In the genomic region with DNA sequence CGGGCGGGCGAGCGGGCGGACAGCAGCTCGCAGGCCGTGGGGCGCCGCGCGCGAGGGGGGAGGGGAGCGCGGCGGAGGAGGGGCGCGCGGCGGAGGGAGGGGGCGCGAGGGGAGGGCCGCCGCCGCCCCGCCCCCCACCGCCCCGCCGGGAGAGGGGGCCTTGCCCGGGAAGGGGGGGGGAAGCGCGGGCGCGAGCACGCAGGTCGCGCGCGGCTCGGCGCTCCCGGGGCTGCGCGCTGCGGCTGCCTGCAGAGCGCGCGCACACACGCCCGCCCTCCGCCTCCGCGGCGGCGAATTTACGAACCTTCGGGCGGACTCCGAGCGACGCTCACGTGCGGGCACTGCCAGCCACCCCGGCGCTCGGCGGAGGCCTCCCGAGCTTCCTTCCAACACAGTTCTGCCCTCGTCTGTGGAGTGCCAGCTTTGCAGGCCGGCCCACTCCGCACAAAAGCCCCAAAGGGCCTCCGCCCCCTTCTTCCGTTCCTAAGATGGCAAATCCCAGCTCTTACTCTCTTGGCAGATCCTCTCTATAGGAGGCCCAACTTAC, we compare ENCODE assay signal across 7 mouse cellular contexts. TPM values are rescaled to one million over a fixed set of nuclear protein-coding genes. Genes with fewer than 3 reads are reported as not detected.
DNase-seq lines count a peak whose midpoint lies in the region; ATAC-seq and TF ChIP-seq lines count a peak whose summit lies in the region.

No protein-coding gene starts in this region.

- peaks cover 58% of the 10 kb centered on the region for H3K36me3 ChIP-seq in embryonic facial prominence, embryonic 10.5 days (replicated peaks)
- H3K36me3 ChIP-seq in intestine, postnatal 0 days (ENCODE audit: control insufficient read depth, insufficient read depth) = peaks cover 29% of the 10 kb centered on the region
- H3K36me3 ChIP-seq in midbrain, embryonic 11.5 days (ENCODE audit: control insufficient read depth, insufficient read depth, low read length) = peaks cover 18% of the 10 kb centered on the region

- peak overlapping the region; percentile 99 for H3K27ac ChIP-seq in embryonic facial prominence, embryonic 10.5 days (replicated peaks)
- peak overlapping the region; percentile 100 for H3K27ac ChIP-seq in intestine, postnatal 0 days (ENCODE audit: low read depth, low read length)
- peak overlapping the region; percentile 97 for H3K27ac ChIP-seq in midbrain, embryonic 11.5 days (ENCODE audit: low read depth, low read length)

- peak; percentile 84 for DNase-seq in adrenal gland, postnatal 10 days
- DNase-seq in embryonic facial prominence, embryonic 10.5 days (ENCODE audit: low spot score) = peak; percentile 85
- peak; percentile 51 to 74 for DNase-seq in gastrocnemius, postnatal 4 days (ENCODE audit: low spot score in 2 of 2)
- DNase-seq in left cerebral cortex, postnatal 4 days = peak; percentile 75
- DNase-seq in midbrain, embryonic 11.5 days (ENCODE audit: low spot score, missing footprints) = peak; percentile 97
- peak; percentile 44 for DNase-seq in skeletal muscle tissue, adult 2 months (ENCODE audit: low read depth, low spot score)

- no peaks in the 10 kb centered on the region for H3K9me3 ChIP-seq in embryonic facial prominence, embryonic 10.5 days
- no peaks in the 10 kb centered on the region for H3K9me3 ChIP-seq in intestine, postnatal 0 days (ENCODE audit: control insufficient read depth)
- no peaks in the 10 kb centered on the region for H3K9me3 ChIP-seq in midbrain, embryonic 11.5 days (ENCODE audit: control insufficient read depth, low read length)

- no peaks in the 10 kb centered on the region for H3K27me3 ChIP-seq in embryonic facial prominence, embryonic 10.5 days (replicated peaks; ENCODE audit: low read depth, poor library complexity, severe bottlenecking)
- H3K27me3 ChIP-seq in intestine, postnatal 0 days (replicated peaks; ENCODE audit: control insufficient read depth, insufficient read depth, low read length) = no peaks in the 10 kb centered on the region
- H3K27me3 ChIP-seq in midbrain, embryonic 11.5 days (ENCODE audit: control insufficient read depth, insufficient read depth, low read length) = no peaks in the 10 kb centered on the region

- peak overlapping the region; percentile 88 for H3K4me3 ChIP-seq in embryonic facial prominence, embryonic 10.5 days
- H3K4me3 ChIP-seq in intestine, postnatal 0 days (ENCODE audit: low read depth, low read length) = peak overlapping the region; percentile 86
- peak overlapping the region; percentile 92 for H3K4me3 ChIP-seq in midbrain, embryonic 11.5 days (ENCODE audit: low read depth, low read length)

- peak; percentile 25; the same call in 1 of the 2 replicates for TF ChIP-seq CTCF in intestine, postnatal 0 days (IDR thresholded peaks at IDR 0.05; ENCODE audit: low read depth)

- peak overlapping the region; percentile 99 for H3K9ac ChIP-seq in intestine, postnatal 0 days (ENCODE audit: low read depth, low read length)
- peak overlapping the region; percentile 94 for H3K9ac ChIP-seq in midbrain, embryonic 11.5 days (ENCODE audit: low read length)

- H3K4me1 ChIP-seq in embryonic facial prominence, embryonic 10.5 days = peaks cover 35% of the 10 kb centered on the region
- H3K4me1 ChIP-seq in intestine, postnatal 0 days (replicated peaks; ENCODE audit: control insufficient read depth, insufficient read depth, low read length) = peaks cover 10% of the 10 kb centered on the region
- peaks cover 13% of the 10 kb centered on the region for H3K4me1 ChIP-seq in midbrain, embryonic 11.5 days (ENCODE audit: control insufficient read depth, insufficient read depth, low read length)

- intact Hi-C loops in left cerebral cortex, postnatal 4 days (cut with DNase I) = no loop called here

- 1% methylated on average over 67 of the region's 72 CpGs for WGBS in embryonic facial prominence, embryonic 10.5 days
- WGBS in intestine, postnatal 0 days = under 1% methylated on average over 20 of the region's 72 CpGs
- 0% methylated on average over 28 of the region's 72 CpGs for WGBS in midbrain, embryonic 11.5 days

- peak overlapping the region; percentile 81 for H3K4me2 ChIP-seq in intestine, postnatal 0 days (replicated peaks; ENCODE audit: low read depth)
- H3K4me2 ChIP-seq in midbrain, embryonic 11.5 days = peak overlapping the region; percentile 73

- ATAC-seq in intestine, postnatal 0 days = peak; percentile 64
- peak; percentile 50 for ATAC-seq in midbrain, embryonic 11.5 days (ENCODE audit: low FRiP score)

RNA-seq across cellular contexts. Expression of a gene that starts 0.6 kb away (rescaled TPM):
- total RNA-seq in adrenal gland, postnatal 10 days (2021) = 100 to 1,000 TPM; 155 to 156 TPM
- polyA plus RNA-seq in embryonic facial prominence, embryonic 10.5 days (2016; fragmentation: Nextera tagmentation; extraction: Ambion mirVana) = 48.6 and 48.7 TPM in 2 replicates
- 10 to 100 TPM; 41.0 to 43.5 TPM for total RNA-seq in gastrocnemius, postnatal 4 days (2021)
- 22.8 and 26.8 TPM in 2 replicates for polyA plus RNA-seq in intestine, postnatal 0 days (2015; fragmentation: Nextera tagmentation; extraction: Ambion mirVana)
- 10 to 100 TPM; 27.8 TPM for total RNA-seq in left cerebral cortex, postnatal 4 days (2021)
- 21.9 and 25.9 TPM in 2 replicates for polyA plus RNA-seq in midbrain, embryonic 11.5 days (2014; fragmentation: Nextera tagmentation; extraction: Ambion mirVana)

RNA-seq across cellular contexts. Expression of a gene that starts 0.9 kb away (rescaled TPM):
- 10 to 100 TPM; 66.7 to 84.9 TPM for total RNA-seq in adrenal gland, postnatal 10 days (2021)
- polyA plus RNA-seq in embryonic facial prominence, embryonic 10.5 days (2016; fragmentation: Nextera tagmentation; extraction: Ambion mirVana) = 77.6 and 79.3 TPM in 2 replicates
- total RNA-seq in gastrocnemius, postnatal 4 days (2021) = 10 to 100 TPM; 56.8 to 66.8 TPM
- 14.1 and 16.0 TPM in 2 replicates for polyA plus RNA-seq in intestine, postnatal 0 days (2015; fragmentation: Nextera tagmentation; extraction: Ambion mirVana)
- 10 to 100 TPM; 70.3 to 70.6 TPM for total RNA-seq in left cerebral cortex, postnatal 4 days (2021)
- 58.9 and 61.1 TPM in 2 replicates for polyA plus RNA-seq in midbrain, embryonic 11.5 days (2014; fragmentation: Nextera tagmentation; extraction: Ambion mirVana)

RNA-seq across cellular contexts. Expression of a gene that starts 27.8 kb away (rescaled TPM):
- 1 to 10 TPM; 6.4 to 7.1 TPM for total RNA-seq in adrenal gland, postnatal 10 days (2021)
- polyA plus RNA-seq in embryonic facial prominence, embryonic 10.5 days (2016; fragmentation: Nextera tagmentation; extraction: Ambion mirVana) = 1.1 and 1.6 TPM in 2 replicates
- 1 to 10 TPM; 1.3 to 2.1 TPM for total RNA-seq in gastrocnemius, postnatal 4 days (2021)
- 2.6 and 2.9 TPM in 2 replicates for polyA plus RNA-seq in intestine, postnatal 0 days (2015; fragmentation: Nextera tagmentation; extraction: Ambion mirVana)
- 1 to 10 TPM in 1 of 2 experiments, under 1 TPM in 1; 0.74 to 1.1 TPM for total RNA-seq in left cerebral cortex, postnatal 4 days (2021)
- polyA plus RNA-seq in midbrain, embryonic 11.5 days (2014; fragmentation: Nextera tagmentation; extraction: Ambion mirVana) = 0.15 and 0.55 TPM in 2 replicates

RNA-seq across cellular contexts. Expression of a gene that starts 53.4 kb away (rescaled TPM):
- 10 to 100 TPM; 22.7 to 30.3 TPM for total RNA-seq in adrenal gland, postnatal 10 days (2021)
- 77.8 and 90.2 TPM in 2 replicates for polyA plus RNA-seq in embryonic facial prominence, embryonic 10.5 days (2016; fragmentation: Nextera tagmentation; extraction: Ambion mirVana)
- 10 to 100 TPM; 21.3 to 27.8 TPM for total RNA-seq in gastrocnemius, postnatal 4 days (2021)
- 5.9 and 7.3 TPM in 2 replicates for polyA plus RNA-seq in intestine, postnatal 0 days (2015; fragmentation: Nextera tagmentation; extraction: Ambion mirVana)
- 10 to 100 TPM; 15.9 to 16.9 TPM for total RNA-seq in left cerebral cortex, postnatal 4 days (2021)
- 10.1 and 10.5 TPM in 2 replicates for polyA plus RNA-seq in midbrain, embryonic 11.5 days (2014; fragmentation: Nextera tagmentation; extraction: Ambion mirVana)

RNA-seq across cellular contexts. Expression of a gene that starts 53.6 kb away (rescaled TPM):
- 1 to 10 TPM; 4.9 to 8.1 TPM for total RNA-seq in adrenal gland, postnatal 10 days (2021)
- 0.09 and 0.18 TPM in 2 replicates for polyA plus RNA-seq in embryonic facial prominence, embryonic 10.5 days (2016; fragmentation: Nextera tagmentation; extraction: Ambion mirVana)
- under 1 TPM; 0.18 to 0.39 TPM for total RNA-seq in gastrocnemius, postnatal 4 days (2021)
- 52.7 and 56.7 TPM in 2 replicates for polyA plus RNA-seq in intestine, postnatal 0 days (2015; fragmentation: Nextera tagmentation; extraction: Ambion mirVana)
- total RNA-seq in left cerebral cortex, postnatal 4 days (2021) = not detected
- not detected in 2 replicates for polyA plus RNA-seq in midbrain, embryonic 11.5 days (2014; fragmentation: Nextera tagmentation; extraction: Ambion mirVana)

Comparison
In these comparisons a context has a peak if more than half of its experiments do, and no peak if none do; other contexts are left out.
1. Peak in every context shown above with its lines: DNase-seq, ATAC-seq, H3K4me3 ChIP-seq and H3K27ac ChIP-seq.
2. DNase-seq: peak in every context shown above with its lines; median percentile 97 in midbrain, embryonic 11.5 days; 85 in embryonic facial prominence, embryonic 10.5 days; 84 in adrenal gland, postnatal 10 days; 75 in left cerebral cortex, postnatal 4 days; 62 in gastrocnemius, postnatal 4 days; 44 in skeletal muscle tissue, adult 2 months.